Mouse (Mus musculus) liver, embryonic 16.5 days (tissue): ENCODE measurements around the gene Pgd. TPM values are rescaled to one million over a fixed set of nuclear protein-coding genes. Genes with fewer than 3 reads are reported as not detected.
"Not testable (repeated sequence)": the region's sequence is repeated elsewhere in the genome, so short reads cannot be mapped to it uniquely, and the experiment has no call there.

Experiments
- ATAC-seq: fragments of 200-750 bp; cut with Nextera tagmentation; 2 replicates; pipeline ENCODE4 v1.8.0; 2017; ENCODE audit warnings: low read depth, mild to moderate bottlenecking, moderate number of reproducible peaks, moderate library complexity
- H3K27ac ChIP-seq: fragments of 300-500 bp; sonication (generic); 2 replicates; pipeline ENCODE4 v1.5.1; 2014; ENCODE audit warnings: mild to moderate bottlenecking, low read length
- H3K27me3 ChIP-seq: fragments of 300-500 bp; sonication (generic); 2 replicates; pipeline ENCODE4 v1.6.1; 2014; ENCODE audit warnings: low read depth, low read length, mixed read lengths; ENCODE audit not compliant: control insufficient read depth, insufficient read depth
- H3K36me3 ChIP-seq: fragments of 300-500 bp; sonication (generic); 2 replicates; pipeline ENCODE4 v1.6.1; 2014; ENCODE audit warnings: mild to moderate bottlenecking; ENCODE audit not compliant: control insufficient read depth, insufficient read depth
- H3K4me1 ChIP-seq: fragments of 300-500 bp; sonication (generic); 2 replicates; pipeline ENCODE4 v1.6.1; 2014; ENCODE audit warnings: low read depth, low read length, mixed read lengths; ENCODE audit not compliant: control insufficient read depth
- H3K4me2 ChIP-seq: fragments of 300-500 bp; sonication (generic); 2 replicates; pipeline ENCODE4 v1.6.1; 2014; ENCODE audit warnings: low read depth, low read length, mixed read lengths
- H3K4me3 ChIP-seq: fragments of 300-500 bp; sonication (generic); 2 replicates; pipeline ENCODE4 v1.5.1; 2014; ENCODE audit warnings: low read depth, mild to moderate bottlenecking, low read length
- H3K9ac ChIP-seq: fragments of 300-500 bp; sonication (generic); 2 replicates; pipeline ENCODE4 v1.6.1; 2014; ENCODE audit warnings: low read depth, low read length
- H3K9me3 ChIP-seq: fragments of 300-500 bp; sonication (generic); replicated peaks from 2 replicates; pipeline ENCODE4 v1.6.1; 2016; ENCODE audit warnings: low read length; ENCODE audit not compliant: control insufficient read depth
- WGBS: fragments of 180-500 bp; shearing (Covaris S2); extraction: QIAGEN DNeasy Blood & Tissue Kit; methylation state at CpG from one replicate; pipeline ENCODE4 v1.1.7; 2014; ENCODE audit not compliant: insufficient replicate concordance; 5-methylcytosine and 5-hydroxymethylcytosine counted together
- polyA plus RNA-seq: library from polyadenylated mRNA; unstranded; fragments of >200 nt; fragmentation: Nextera tagmentation; extraction: Ambion mirVana; gene quantifications from 2 replicates; pipeline ENCODE4 v1.2.1, GENCODE M21; 2015

Gene Pgd
- polyA plus RNA-seq, result 64.0 and 69.6 TPM in 2 replicates

DNA sequence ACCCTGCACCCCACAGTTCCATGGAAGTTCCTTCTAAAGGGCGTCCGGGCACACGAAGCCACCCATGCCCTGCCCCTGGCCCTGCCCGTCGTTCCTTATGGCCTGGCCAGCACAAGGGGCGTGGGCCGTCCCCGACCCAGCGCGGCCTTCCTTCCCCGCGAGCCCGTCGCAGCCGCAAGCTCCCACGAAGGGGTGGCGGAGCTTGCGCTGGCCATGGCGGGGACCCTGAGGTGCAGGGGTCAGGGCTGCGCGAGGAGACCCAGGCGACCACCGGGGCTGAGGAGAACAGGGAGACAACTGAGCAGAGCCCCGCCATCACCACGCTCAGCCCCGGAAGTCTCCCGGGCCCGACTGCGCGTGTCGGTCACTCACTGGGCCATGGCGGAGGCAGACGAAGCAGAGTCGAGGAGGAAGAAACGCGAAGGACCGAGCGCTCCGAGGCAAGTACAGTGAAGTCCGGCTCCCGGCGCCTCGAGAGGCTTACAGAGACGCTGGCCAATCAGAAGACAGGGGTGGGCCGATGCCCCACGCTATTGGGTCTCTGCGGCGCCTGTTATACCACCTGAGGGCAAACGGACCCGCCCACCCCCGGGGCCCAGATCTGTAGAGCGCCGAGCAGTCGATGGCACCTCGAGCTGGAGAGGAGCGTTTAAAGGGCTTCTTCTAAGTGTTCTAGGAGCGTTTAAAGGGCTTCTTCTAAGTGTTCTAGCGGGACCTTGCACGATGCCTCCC, at the start of gene Pgd:
TSS of gene Pgd (minus strand) at position 557 of the 732 bp plus-strand sequence.
- Histone ChIP-seq H3K4me2 (peak within 1 kb of the TSS; percentile 97), H3K27ac (peak within 1 kb of the TSS; percentile 72), H3K4me1 (peaks cover 16% of the 10 kb centered on the region), H3K4me3 (peak within 1 kb of the TSS; percentile 73), H3K27me3 (no peaks in the 10 kb centered on the region), H3K36me3 (no peaks in the 10 kb centered on the region), H3K9me3 (no peaks in the 10 kb centered on the region), H3K9ac (peak within 1 kb of the TSS; percentile 83)
- WGBS, result under 1% methylated on average over 59 of the region's 59 CpGs
- peak; percentile 99 for ATAC-seq

DNA sequence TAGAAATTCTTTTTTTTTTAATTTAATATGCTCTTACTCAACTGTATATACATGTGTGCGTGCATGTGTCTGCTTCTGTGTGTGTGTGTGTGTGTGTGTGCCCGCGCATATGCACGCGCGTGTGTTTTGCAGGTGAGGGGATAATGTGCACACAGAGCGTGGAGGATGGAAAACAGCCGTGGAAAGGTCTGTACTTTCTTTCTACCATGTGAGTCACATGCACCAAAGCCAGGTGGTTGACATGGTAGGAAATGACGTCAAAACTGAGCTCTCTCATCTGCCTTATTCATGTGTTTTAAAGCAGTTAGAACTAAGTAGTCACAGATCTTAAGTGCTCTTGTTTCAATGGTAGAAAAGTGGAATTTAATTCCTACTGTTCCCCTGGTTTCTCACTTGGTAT, 49.4 kb upstream of the Pgd start:
- Histone ChIP-seq H3K27me3 (no peaks in the 10 kb centered on the region), H3K36me3 (peaks cover 11% of the 10 kb centered on the region), H3K4me3 (no peak overlapping the region), H3K27ac (no peak overlapping the region), H3K4me2 (no peak overlapping the region), H3K9ac (no peak overlapping the region), H3K9me3 (no peaks in the 10 kb centered on the region), H3K4me1 (no peaks in the 10 kb centered on the region)
- WGBS, result 83% methylated on average over 9 of the region's 9 CpGs
- no peak for ATAC-seq

DNA sequence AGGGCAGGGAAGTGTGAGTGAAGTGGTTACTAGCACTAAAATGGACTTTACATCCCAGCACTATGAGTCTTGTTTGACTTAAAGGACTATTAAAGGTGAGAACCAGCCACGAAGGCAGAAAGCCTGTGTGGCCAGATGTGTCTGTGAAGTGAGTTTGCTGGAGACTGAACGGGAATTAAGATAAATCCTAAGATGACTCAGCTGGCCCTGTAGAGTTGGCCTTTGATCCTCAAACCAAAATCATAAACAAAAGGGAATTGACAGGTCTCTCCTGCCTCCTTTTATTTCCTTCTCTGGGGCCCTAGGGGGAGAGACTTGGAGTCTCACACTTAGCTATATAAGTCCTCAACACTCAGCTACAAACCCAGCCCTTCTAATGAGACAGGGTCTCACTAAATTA, 48.8 kb upstream of the Pgd start:
- no peaks in the 10 kb centered on the region for H3K4me1 ChIP-seq
- no peak for ATAC-seq
- no peaks in the 10 kb centered on the region for H3K27me3 ChIP-seq
- peaks cover 11% of the 10 kb centered on the region for H3K36me3 ChIP-seq
- H3K9me3 ChIP-seq, result no peaks in the 10 kb centered on the region
- 43% methylated on average over 2 of the region's 2 CpGs for WGBS
- H3K4me2 ChIP-seq, result no peak overlapping the region
- no peak overlapping the region for H3K9ac ChIP-seq
- H3K4me3 ChIP-seq, result no peak overlapping the region
- no peak overlapping the region for H3K27ac ChIP-seq

DNA sequence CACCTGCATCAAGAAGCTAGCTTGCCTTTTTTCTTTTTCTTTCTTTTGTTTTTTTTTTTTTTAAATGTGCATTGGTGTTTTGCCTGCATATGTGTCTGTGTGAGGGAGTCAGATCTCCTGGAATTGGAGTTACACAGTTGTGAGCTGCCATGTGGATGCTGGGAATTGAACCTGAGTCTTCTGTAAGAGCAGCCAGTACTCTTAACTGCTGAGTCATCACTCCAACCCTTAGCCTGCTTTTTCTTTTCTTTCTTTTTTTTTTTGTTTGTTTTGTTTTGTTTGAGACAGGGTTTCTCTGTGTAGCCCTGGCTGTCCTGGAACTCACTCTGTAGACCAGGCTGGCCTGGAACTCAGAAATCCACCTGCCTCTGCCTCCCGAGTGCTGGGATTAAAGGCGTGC, 47.9 kb upstream of the Pgd start:
- H3K27ac ChIP-seq, H3K4me1 ChIP-seq, H3K9me3 ChIP-seq, H3K27me3 ChIP-seq, ATAC-seq, H3K4me3 ChIP-seq, H3K9ac ChIP-seq, H3K4me2 ChIP-seq: not testable (repeated sequence)
- 72% methylated on average over 2 of the region's 2 CpGs for WGBS
- H3K36me3 ChIP-seq, result peaks cover 11% of the 10 kb centered on the region

DNA sequence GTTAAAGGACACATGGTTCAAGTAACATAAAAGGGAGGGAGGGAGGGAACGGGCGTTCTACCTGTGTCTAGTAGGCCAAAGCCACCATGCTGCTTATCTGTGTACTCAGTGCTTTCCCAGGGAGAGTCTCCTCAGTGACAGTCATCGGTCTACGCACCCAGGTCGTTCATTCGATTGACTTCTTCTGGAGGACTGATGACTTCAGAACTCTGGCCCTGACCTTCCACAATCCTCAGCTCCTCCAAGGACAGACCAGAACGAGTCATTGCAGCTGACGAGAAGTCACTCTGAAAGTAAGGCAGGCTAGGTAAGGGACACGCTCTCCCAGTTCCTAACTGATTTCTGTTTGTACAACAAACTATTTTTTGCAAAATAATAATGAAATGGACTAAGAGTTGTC, 46.9 kb upstream of the Pgd start:
- H3K27ac ChIP-seq, result no peak overlapping the region
- no peaks in the 10 kb centered on the region for H3K9me3 ChIP-seq
- 77% methylated on average over 9 of the region's 9 CpGs for WGBS
- no peak overlapping the region for H3K4me2 ChIP-seq
- no peak for ATAC-seq
- no peaks in the 10 kb centered on the region for H3K4me1 ChIP-seq
- H3K27me3 ChIP-seq, result no peaks in the 10 kb centered on the region
- H3K4me3 ChIP-seq, result no peak overlapping the region
- peaks cover 11% of the 10 kb centered on the region for H3K36me3 ChIP-seq
- H3K9ac ChIP-seq, result no peak overlapping the region

DNA sequence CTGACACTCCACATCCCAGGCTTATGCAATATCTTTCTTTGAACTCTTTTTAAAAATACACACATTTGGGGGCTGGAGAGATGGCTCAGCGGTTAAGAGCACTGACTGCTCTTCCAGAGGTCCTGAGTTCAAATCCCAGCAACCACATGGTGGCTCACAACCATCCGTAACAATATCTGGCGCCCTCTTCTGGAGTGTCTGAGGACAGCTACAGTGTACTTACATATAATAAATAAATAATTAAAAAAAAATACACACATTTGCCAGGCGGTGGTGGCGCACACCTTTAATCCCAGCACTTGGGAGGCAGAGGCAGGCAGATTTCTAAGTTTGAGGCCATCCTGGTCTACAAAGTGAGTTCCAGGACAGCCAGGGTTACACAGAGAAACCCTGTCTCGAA, 44.9 kb upstream of the Pgd start:
- 71% methylated on average over 5 of the region's 6 CpGs for WGBS
- not testable (repeated sequence) for ATAC-seq

DNA sequence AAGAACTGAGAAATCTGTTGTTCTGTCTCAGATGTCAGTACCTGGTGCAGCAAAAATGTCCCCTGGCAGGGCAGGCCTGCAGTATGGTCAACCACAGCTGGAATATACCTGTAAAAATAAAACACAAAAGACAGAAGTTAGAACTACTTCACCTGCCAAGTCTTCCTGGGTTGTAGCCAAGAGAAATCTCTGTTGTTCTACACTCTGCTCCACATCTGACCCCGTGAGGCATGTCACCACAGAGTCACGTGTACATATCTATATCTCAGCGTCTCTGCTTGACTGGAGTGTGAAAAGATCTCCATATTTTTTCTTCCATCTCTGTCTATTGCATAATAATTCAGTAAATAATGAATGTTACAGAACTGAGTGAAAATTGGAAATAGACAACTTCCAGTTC, 35.9 kb upstream of the Pgd start:
- no peaks in the 10 kb centered on the region for H3K9me3 ChIP-seq
- no peak overlapping the region for H3K27ac ChIP-seq
- no peaks in the 10 kb centered on the region; the same call in 1 of the 2 replicates for H3K36me3 ChIP-seq
- no peak for ATAC-seq
- 60% methylated on average over 3 of the region's 3 CpGs for WGBS
- no peak overlapping the region for H3K4me3 ChIP-seq
- no peak overlapping the region for H3K4me2 ChIP-seq
- H3K4me1 ChIP-seq, result no peaks in the 10 kb centered on the region
- no peaks in the 10 kb centered on the region for H3K27me3 ChIP-seq
- no peak overlapping the region for H3K9ac ChIP-seq

More for the DNA sequence above, 44.9 kb upstream of the Pgd start:
- not testable (repeated sequence) for H3K27ac ChIP-seq, H3K9ac ChIP-seq, H3K4me1 ChIP-seq, H3K4me2 ChIP-seq, H3K9me3 ChIP-seq, H3K4me3 ChIP-seq, H3K27me3 ChIP-seq
- peaks cover 11% of the 10 kb centered on the region for H3K36me3 ChIP-seq

DNA sequence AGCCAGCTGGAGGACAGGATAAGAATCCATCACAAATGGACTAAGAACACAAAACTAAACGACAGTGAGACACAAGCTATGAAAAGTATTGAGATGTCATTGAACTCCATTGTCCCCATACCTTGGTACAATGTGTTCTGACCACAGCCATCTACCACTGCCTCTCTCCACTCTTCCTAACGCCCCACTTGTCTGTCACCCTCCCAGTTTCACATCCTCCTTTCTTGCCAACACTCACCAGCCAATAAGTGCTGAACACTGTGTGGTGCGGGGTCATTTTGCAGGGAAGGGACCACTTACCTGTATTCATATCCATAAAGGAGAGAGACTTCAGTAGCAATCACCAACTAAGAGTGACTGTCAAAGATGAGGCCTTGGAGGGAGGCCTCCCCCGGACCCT, 34.5 kb upstream of the Pgd start:
- no peaks in the 10 kb centered on the region for H3K27me3 ChIP-seq
- WGBS, result 54% methylated on average over 4 of the region's 4 CpGs
- H3K4me3 ChIP-seq, result no peak overlapping the region

DNA sequence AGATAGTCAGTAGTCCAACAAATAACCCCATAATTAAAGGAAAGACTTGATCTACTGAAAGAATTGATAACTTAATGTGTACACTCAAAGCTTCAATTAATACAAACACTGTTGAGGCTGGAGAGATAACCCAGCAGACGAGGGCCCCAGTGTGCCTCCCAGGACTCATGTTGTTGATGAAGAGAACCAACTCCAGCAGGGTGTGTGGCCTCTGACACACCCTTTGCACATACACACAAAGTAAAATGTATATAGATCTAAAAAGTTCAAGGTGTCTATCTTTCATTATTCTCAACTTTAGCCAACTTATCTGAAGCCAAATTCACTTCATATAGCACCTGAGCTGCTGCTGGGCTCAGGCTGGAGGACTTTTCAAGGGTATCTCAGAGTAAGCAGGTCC, 30.6 kb upstream of the Pgd start:
- Histone ChIP-seq H3K9ac (no peak overlapping the region), H3K36me3 (no peaks in the 10 kb centered on the region; the same call in 1 of the 2 replicates), H3K27ac (no peak overlapping the region), H3K27me3 (no peaks in the 10 kb centered on the region), H3K9me3 (no peaks in the 10 kb centered on the region), H3K4me1 (no peaks in the 10 kb centered on the region), H3K4me3 (no peak overlapping the region), H3K4me2 (no peak overlapping the region)
- ATAC-seq, result no peak
- WGBS, result 15% methylated on average over 1 of the region's 1 CpGs

More for the DNA sequence above, 34.5 kb upstream of the Pgd start:
- no peak for ATAC-seq
- Histone ChIP-seq H3K4me1 (no peaks in the 10 kb centered on the region), H3K9me3 (no peaks in the 10 kb centered on the region), H3K36me3 (no peaks in the 10 kb centered on the region; the same call in 1 of the 2 replicates), H3K4me2 (no peak overlapping the region), H3K27ac (no peak overlapping the region), H3K9ac (no peak overlapping the region)
